Mouse (Mus musculus) hindbrain, embryonic 12.5 days (tissue): Measurements from ENCODE around the gene Ager. TPM values are rescaled to one million over a fixed set of nuclear protein-coding genes. Genes with fewer than 3 reads are reported as not detected.

Source experiments
- polyA plus RNA-seq: library from polyadenylated mRNA; unstranded; fragments of >200 nt; fragmentation: Nextera tagmentation; extraction: Ambion mirVana; gene quantifications from 2 replicates; pipeline ENCODE4 v1.2.1, GENCODE M21; 2016

Gene Ager
- polyA plus RNA-seq, 1 experiment from 2014 or later: 2.9 TPM

Other genes with a start within 250 kb of the Ager start
- gene Btnl2, start 243.0 kb upstream of the Ager start, polyA plus RNA-seq: not detected in 2 replicates
- gene Btnl1, start 220.7 kb upstream of the Ager start, polyA plus RNA-seq: not detected in 2 replicates
- 1.9 and 2.5 TPM in 2 replicates for gene BC051142, start 199.0 kb upstream of the Ager start, polyA plus RNA-seq
- not detected in 2 replicates for gene Btnl4, start 120.5 kb upstream of the Ager start, polyA plus RNA-seq
- not detected in 2 replicates for gene Btnl6, start 80.5 kb upstream of the Ager start, polyA plus RNA-seq
- 8.9 and 13.1 TPM in 2 replicates for gene Notch4, start 33.6 kb upstream of the Ager start, polyA plus RNA-seq
- 3.5 and 4.3 TPM in 2 replicates for gene Gpsm3, start 8.1 kb upstream of the Ager start, polyA plus RNA-seq
- gene Pbx2, start 6.6 kb upstream of the Ager start, polyA plus RNA-seq: 17.9 and 18.7 TPM in 2 replicates
- 214 and 228 TPM in 2 replicates for gene Rnf5, start 5.8 kb downstream of the Ager start, polyA plus RNA-seq
- gene Agpat1, start 6.4 kb downstream of the Ager start, polyA plus RNA-seq: 76.9 and 79.0 TPM in 2 replicates
- 5.3 and 7.4 TPM in 2 replicates for gene Egfl8, start 18.1 kb downstream of the Ager start, polyA plus RNA-seq
- 20.9 and 21.7 TPM in 2 replicates for gene Ppt2, start 30.6 kb downstream of the Ager start, polyA plus RNA-seq
- gene Prrt1, start 31.7 kb downstream of the Ager start, polyA plus RNA-seq: 3.0 and 3.1 TPM in 2 replicates
- gene Fkbpl, start 46.9 kb downstream of the Ager start, polyA plus RNA-seq: 15.7 and 16.2 TPM in 2 replicates
- 114 and 119 TPM in 2 replicates for gene Atf6b, start 49.3 kb downstream of the Ager start, polyA plus RNA-seq
- 0.04 and 0.05 TPM in 2 replicates for gene Tnxb, start 72.7 kb downstream of the Ager start, polyA plus RNA-seq
- gene C4b, start 146.0 kb downstream of the Ager start, polyA plus RNA-seq: not detected in 2 replicates
- not detected in 2 replicates for gene Cyp21a1, start 206.7 kb downstream of the Ager start, polyA plus RNA-seq
- 25.0 and 26.7 TPM in 2 replicates for gene Stk19, start 239.1 kb downstream of the Ager start, polyA plus RNA-seq
- 62.5 and 70.2 TPM in 2 replicates for gene Dxo, start 239.2 kb downstream of the Ager start, polyA plus RNA-seq